Mouse (Mus musculus) v-Abl transformed pro-B cells (cell line): Measurements from ENCODE around the gene Trir.

Experiments used
- in situ Hi-C, 2 experiments: fragments of 400-800 bp; cut with MboI; formaldehyde crosslinking; loops; one replicate each; pipeline ENCODE4 v1.15.1; 2025; ENCODE audit not compliant: unreplicated experiment in 2 of 2

Gene Trir

DNA sequence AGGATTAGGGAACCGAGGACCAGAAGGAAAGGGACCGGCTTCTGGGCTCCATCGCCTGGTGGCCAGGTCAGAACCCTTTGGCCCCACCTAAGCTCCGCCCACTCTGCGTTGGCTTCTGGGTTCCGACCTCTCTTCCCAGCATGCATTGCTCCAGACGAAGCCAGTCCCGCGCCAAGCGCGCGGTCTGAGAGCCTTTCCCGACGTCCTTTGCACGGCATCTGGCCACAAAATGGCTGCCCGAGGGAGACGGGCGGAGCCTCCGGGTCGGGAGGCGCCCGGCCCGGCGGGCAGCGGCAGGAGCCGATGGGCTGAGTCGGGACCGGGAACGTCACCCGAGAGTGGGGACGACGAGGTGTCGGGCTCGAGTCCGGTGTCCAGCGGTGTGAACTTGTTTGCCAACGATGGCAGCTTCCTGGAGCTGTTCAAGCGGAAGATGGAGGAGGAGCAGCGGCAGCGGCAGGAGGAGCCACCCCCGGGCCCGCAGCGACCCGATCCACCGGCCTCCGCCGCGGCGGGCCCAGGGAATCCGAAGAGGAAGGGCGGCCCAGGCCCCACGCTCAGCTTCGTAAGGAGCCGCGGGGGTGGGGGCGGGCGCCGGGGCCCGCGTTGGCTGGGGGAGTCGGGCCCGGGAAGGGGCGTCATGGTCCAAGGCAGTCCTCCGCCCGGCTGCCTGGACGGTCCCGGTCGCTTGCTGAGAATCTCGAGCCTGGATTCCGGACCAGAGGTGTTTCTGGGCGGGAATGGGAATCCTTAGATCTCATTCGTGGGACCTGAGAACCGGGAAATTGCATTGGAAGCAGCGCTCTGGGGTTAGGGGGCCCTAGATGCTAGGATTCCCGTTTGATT is at the start of gene Trir:
TSS of gene Trir (plus strand) at position 154 of the 846 bp plus-strand sequence.
- in situ Hi-C loops: loop anchor here (5.0 to 10.0 kb wide), 3 partner anchors 48 to 60 kb away; partner anchors contain the start of genes Dhps (in 1 of the 2), Gm49661 (in 1 of the 2), Junb (in 1 of the 2) and Prdx2 (in 1 of the 2)

DNA sequence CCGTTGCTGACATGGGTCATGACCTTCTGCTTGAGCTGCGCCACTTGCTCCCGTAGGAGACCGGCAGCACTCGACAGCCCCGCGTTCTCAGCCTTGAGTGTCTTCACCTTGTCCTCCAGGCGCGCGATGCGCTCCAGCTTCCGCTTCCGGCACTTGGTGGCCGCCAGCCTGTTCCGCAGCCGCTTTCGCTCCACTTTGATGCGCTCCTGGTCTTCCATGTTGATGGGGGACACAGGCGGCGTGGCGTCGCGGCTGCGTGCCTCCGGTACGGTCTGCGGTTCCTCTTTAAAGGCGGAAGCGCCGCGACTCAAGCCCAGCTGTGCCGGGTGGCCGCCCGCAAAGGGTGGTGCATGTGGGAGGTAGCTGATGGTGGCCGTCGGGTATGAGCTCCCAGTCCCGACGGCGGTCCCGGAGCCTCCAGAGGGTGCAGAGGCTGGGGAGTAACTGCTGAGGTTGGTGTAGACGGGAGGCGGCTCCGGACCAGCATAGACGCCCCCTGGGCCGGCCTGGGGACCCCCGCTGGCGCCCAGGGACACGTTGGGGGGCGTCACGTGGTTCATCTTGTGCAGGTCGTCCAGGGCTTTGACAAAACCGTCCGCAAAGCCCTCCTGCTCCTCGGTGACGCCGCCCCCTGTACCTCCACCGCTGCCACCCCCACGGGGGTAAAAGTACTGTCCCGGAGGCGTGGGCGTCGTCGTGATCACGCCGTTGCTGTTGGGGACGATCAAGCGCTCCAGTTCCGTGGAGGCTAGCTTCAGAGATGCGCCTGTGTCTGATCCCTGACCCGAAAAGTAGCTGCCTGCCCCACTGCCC is 49.0 kb upstream of the Trir start:
- in situ Hi-C loops: loop anchor here (5.0 to 25.0 kb wide), 6 partner anchors 47 to 435 kb away; partner anchors contain the start of genes Asna1 (in 1 of the 2), Lyl1 (in 1 of the 2) and Trir (in 1 of the 2)

DNA sequence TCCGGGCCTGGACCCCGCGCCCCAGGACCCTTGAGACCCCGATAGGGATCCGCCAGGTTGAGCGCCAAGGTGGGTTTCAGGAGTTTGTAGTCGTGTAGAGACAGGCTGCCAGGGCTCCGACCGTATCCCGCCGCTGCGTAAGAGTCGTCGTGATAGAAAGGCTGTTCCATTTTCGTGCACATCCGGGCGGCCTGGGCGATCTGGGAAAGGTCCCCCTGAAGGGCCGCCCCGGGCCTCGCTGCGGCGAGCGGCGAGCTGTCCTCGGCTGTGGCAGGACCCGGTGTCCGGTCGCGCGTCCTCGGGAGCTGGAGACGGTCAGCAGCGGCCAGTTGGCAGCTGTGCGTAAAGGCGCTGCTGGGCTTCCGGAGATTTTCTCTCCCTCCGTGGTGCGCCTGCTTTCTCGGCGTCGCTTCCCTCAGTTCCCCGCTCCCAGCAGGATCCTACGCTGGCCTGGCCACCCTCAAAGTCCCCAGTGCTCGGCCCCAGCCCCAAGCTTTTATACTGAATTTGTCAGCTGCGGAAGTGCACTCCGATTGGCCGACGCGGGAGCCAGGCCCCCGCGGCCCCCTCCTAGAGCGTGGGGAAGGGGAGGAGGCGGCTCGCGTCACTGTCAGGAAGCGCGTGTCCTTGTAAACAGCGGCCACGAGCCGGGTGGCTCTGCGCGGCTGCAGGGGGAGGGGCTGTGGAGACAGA is 48.2 kb upstream of the Trir start, which contains the start of gene Junb:
TSS of gene Junb (minus strand) at position 471 of the 693 bp plus-strand sequence.
- in situ Hi-C loops: loop anchor here (5.0 to 25.0 kb wide), 6 partner anchors 46 to 434 kb away; partner anchors contain the start of genes Asna1 (in 1 of the 2), Lyl1 (in 1 of the 2) and Trir (in 1 of the 2)

DNA sequence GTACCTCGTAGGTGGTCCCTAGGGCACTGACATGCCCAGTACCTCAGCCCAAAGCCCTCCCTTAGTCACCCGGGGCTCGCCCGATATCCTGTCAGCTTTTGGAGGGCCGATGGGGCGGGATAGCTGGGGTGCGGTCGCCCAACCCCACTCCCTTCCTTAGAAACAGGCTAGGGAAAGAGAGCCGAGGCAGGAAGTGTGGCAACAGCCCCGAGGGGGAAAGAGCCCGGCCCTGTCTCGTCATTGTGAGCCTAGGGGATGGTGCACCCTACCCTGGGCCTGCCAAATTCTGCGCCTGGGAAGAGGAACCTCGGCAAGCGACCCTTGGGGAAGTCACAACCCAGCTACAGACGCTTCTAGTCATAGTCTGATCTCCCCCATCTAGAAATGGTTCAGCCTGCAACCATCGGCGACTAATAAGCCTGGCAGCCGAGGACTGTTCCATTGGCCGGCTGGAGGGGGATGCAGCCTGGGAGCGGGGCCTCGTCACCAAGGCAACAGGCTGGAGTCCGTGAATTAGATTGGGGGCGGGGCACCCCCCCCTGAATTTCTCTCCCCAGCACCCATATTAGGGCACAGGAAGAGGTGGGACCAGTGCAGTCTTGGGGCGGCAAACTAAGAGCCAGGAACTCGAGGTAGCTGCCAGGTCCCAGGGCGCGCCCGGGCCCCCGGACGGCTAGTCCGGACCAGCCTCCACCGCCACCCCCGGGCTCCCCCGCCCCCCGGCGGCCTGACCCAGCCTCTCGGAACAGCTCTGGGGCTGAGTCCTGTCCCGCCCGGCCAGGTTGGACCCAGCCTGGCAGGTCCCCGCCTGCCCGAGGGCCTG is 46.8 kb upstream of the Trir start:
- in situ Hi-C loops: loop anchor here (5.0 to 25.0 kb wide), 6 partner anchors 45 to 432 kb away; partner anchors contain the start of genes Asna1 (in 1 of the 2), Lyl1 (in 1 of the 2) and Trir (in 1 of the 2)

GRCm38 (mm10) chr8:84980622-84981358 is 45.8 kb upstream of the Trir start:
- in situ Hi-C loops: loop anchor here in 1 of 2 experiments (25.0 kb wide), 1 partner anchor 432 kb away; no protein-coding TSS in a partner anchor

- in situ Hi-C loops: loop anchor here in 1 of 2 experiments (25.0 kb wide), 1 partner anchor 430 kb away; no protein-coding TSS in a partner anchor
Measured at GRCm38 (mm10) chr8:84981644-84982498, 44.8 kb upstream of the Trir start.

DNA sequence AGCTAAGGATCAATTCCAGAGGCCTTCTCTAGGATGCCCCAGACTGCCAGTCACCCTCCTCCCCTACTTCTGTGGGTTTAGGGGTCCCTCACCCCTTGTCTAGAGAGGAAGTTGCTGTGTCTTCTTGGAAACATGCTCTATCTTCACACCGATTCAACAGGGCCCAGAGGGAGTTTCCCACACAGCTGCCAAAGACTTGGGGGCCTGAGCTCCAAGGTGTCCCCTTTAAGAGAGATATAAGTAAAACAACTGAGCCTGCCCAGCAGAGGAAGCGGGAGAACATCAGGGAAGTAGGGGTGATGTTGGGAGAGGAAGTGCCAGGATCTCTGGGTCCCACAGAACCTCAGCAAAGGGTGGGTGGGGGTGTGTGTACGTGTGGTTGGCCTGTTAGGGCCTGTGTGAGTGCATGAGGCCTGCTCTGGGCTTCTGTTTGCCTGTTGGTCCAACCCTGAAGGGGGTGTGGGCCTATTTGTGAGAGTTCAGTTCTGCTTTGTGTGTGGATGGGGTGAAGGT is 44.1 kb upstream of the Trir start:
- in situ Hi-C loops: loop anchor here in 1 of 2 experiments (25.0 kb wide), 1 partner anchor 430 kb away; no protein-coding TSS in a partner anchor

- in situ Hi-C loops: loop anchor here in 1 of 2 experiments (25.0 kb wide), 1 partner anchor 428 kb away; no protein-coding TSS in a partner anchor
Measured at GRCm38 (mm10) chr8:84984294-84985048, 42.2 kb upstream of the Trir start.

DNA sequence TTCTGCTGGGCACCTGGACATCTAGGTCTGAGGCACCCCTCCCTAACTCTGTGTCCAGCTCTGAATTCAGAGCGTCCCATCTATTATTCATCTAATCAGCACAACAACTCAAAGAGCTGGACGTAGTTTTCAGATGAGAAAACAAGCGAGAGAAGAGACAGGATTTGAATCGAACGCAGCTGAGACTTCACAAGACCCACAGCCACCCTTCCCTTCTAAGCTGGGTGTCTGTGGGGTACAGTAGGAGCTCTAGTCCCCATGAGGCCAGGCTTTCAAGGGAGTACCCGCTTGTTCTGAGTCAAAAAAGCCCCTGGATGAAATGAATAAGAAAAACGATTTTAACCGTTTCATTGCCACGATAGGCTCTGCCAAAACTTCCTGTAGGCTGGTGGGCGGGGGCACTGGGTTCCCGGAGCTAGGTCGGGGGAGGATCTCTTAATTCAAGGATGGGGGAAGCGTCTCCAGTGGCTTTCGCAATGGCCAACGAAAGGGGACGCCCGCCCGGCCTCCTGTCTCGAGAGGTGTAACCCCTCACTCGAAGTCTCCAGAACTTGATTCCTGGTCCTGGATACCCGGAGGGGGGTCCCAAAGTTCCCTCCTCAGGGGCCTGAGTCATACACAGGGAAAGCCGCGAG is 41.5 kb upstream of the Trir start:
- in situ Hi-C loops: loop anchor here in 1 of 2 experiments (25.0 kb wide), 1 partner anchor 427 kb away; no protein-coding TSS in a partner anchor

DNA sequence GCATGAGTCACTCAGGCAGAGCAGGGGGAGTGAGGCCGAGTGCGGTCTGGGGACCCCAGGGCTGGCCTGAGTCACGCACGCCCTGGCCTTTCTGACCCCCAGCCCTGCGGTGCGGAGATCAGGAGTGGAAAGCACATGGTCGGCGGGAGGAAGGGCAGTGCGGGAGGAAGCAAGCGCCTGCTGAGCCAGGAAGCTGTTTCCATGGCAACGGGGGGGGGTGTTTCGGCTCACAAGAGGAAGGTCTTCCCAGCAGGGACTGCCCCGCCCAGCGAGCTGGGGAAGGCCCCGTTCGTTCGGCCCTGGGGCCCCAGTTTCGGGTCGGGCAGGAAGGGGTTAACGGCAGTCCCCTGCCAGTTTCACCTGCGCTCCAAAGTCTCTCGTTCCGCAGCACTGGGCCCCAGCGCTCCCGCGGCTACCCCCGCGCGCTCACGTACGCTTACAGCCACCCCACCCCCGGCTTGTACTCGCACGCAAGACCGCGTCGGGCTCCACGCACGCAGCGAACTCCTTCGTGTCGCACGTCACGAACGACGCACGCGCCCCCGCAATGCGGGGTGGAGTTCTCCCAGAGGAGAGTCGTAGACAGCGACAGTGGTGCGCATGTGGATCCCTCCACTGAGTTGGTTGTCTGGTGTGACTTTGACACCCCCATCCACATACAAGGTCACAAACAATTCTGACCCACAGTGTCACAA is 40.8 kb upstream of the Trir start:
- in situ Hi-C loops: loop anchor here in 1 of 2 experiments (25.0 kb wide), 1 partner anchor 426 kb away; no protein-coding TSS in a partner anchor

DNA sequence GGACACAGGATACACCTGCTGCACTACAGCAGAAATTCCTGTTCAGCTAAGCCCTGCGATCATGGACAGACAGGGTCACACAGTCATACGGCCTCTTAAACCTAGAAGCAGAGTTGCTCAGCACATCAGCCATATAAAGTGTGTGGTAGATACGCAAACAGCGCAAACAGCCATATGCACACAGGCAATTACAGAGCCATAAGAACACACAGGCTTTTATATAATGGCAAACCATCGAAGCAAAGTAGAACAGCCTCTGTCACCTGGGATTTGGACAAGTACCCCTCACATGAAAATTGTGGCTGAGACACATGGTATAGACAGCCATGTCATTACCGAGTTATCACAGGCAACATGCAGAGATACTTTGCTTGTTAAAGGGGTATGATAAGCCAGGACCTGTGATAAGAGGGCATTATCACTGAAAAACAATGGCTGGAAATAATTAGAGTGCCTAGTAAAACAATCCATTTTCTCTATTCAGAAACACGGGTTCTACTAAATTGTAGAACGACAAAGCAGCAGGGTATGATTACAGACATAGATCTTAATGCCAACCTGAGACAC is 40.2 kb upstream of the Trir start:
- in situ Hi-C loops: loop anchor here in 1 of 2 experiments (25.0 kb wide), 1 partner anchor 426 kb away; no protein-coding TSS in a partner anchor

GRCm38 (mm10) chr8:84987388-84987787 is 39.2 kb upstream of the Trir start:
- in situ Hi-C loops: loop anchor here in 1 of 2 experiments (25.0 kb wide), 1 partner anchor 425 kb away; no protein-coding TSS in a partner anchor

DNA sequence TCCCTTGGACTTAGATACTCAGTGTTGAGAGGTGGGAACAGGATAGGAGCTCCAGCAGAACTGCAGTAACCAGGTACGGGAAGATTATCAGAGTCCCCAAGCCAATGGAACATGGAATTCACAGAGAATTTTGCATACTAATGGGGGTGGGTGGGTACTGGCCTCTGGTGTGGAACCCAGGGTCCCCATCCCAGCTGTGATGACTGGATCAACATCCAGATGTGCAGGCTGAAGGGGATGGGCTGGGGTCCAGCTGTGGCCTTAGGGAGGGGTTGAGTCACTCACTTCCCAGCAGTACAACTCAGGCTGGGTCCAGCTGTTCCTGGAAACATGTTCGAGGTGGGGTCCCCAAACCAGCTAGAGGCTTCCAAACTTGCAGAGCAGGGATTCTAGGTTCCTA is 38.7 kb upstream of the Trir start:
- in situ Hi-C loops: loop anchor here in 1 of 2 experiments (25.0 kb wide), 1 partner anchor 424 kb away; no protein-coding TSS in a partner anchor

DNA sequence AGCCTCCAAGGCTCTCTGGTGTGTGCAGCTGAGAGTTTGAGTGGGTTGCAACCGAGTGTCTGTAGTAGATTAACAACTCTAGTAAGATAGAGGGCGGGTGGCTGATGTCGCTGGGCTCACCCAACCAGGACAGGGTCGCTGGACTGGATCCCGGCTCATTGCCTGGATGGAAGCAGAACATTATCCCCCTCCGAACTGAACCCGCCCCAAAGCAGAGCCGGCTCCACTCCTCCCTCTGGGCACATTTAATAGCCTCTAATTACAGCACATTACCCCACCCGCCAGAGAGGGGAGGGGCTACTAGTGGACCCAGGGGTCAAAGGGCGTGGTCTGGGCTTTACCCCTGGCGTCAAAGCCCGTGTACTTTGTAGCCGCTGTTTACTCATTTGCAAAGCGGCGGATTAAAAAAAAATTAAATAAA is 37.3 kb upstream of the Trir start:
- in situ Hi-C loops: loop anchor here in 1 of 2 experiments (25.0 kb wide), 1 partner anchor 423 kb away; no protein-coding TSS in a partner anchor
